Mouse (Mus musculus) cerebellum, postnatal 14 days (tissue): ENCODE measurements around the gene Sebox.
"Not testable (repeated sequence)": the region's sequence is repeated elsewhere in the genome, so short reads cannot be mapped to it uniquely, and the experiment has no call there.

Experiments used
- DNase-seq, 2 experiments: peaks; one replicate each; pipeline ENCODE4 v3.0.0; 2021; ENCODE audit warnings: mixed read lengths in 2 of 2

Sebox gene

GRCm38 (mm10) chr11:78497544-78498522 is 5.4 kb upstream of the Sebox start, which contains the start of gene Sarm1:
Gene Sarm1, minus strand, starts transcription at chr11:78497754.
- peak; percentile 99 for DNase-seq

- DNase-seq = peak in 1 of 2 experiments; percentile 30
These were observed 4.2 kb upstream of the Sebox start, which contains the start of gene Vtn for GRCm38 (mm10) chr11:78499004-78499403. Gene Vtn, plus strand, starts transcription at chr11:78499091.

GRCm38 (mm10) chr11:78499543-78499942 is 3.7 kb upstream of the Sebox start:
- no peak for DNase-seq

GRCm38 (mm10) chr11:78500623-78501202 is 2.5 kb upstream of the Sebox start:
- no peak for DNase-seq

- no peak for DNase-seq
These were observed 1.7 kb upstream of the Sebox start for GRCm38 (mm10) chr11:78501529-78501928.

GRCm38 (mm10) chr11:78505430-78505829 is 2.2 kb downstream of the Sebox start:
- DNase-seq = no peak

GRCm38 (mm10) chr11:78509148-78509547 is 5.9 kb downstream of the Sebox start:
- DNase-seq = peak; percentile 65 to 80

GRCm38 (mm10) chr11:78512025-78512957 is 9.0 kb downstream of the Sebox start, which contains the start of the genes Tmem199 and Poldip2:
Gene Tmem199, minus strand, starts transcription at chr11:78512172.
Gene Poldip2, plus strand, starts transcription at chr11:78512193.
- peak; percentile 94 for DNase-seq

- DNase-seq = no peak
These were observed 10.0 kb downstream of the Sebox start for GRCm38 (mm10) chr11:78513106-78513790.

GRCm38 (mm10) chr11:78515549-78516325 is 12.5 kb downstream of the Sebox start:
- peak in 1 of 2 experiments; percentile 53 for DNase-seq

- peak in 1 of 2 experiments; percentile 5 for DNase-seq
These were observed 15.7 kb downstream of the Sebox start for GRCm38 (mm10) chr11:78518931-78519330.

- peak in 1 of 2 experiments; percentile 23 for DNase-seq
These were observed 18.6 kb downstream of the Sebox start for GRCm38 (mm10) chr11:78521880-78522279.

- DNase-seq = peak; percentile 75 to 79
These were observed 19.3 kb downstream of the Sebox start for GRCm38 (mm10) chr11:78522481-78522997.

GRCm38 (mm10) chr11:78523241-78523955 is 20.2 kb downstream of the Sebox start:
- DNase-seq = peak in 1 of 2 experiments; percentile 36

GRCm38 (mm10) chr11:78524838-78525237 is 21.6 kb downstream of the Sebox start:
- peak; percentile 69 to 76 for DNase-seq

- DNase-seq = no peak
These were observed 25.5 kb downstream of the Sebox start for GRCm38 (mm10) chr11:78528714-78529113.

- DNase-seq = no peak
These were observed 26.8 kb downstream of the Sebox start for GRCm38 (mm10) chr11:78530001-78530400.

- DNase-seq = peak; percentile 33 to 52
These were observed 27.8 kb downstream of the Sebox start for GRCm38 (mm10) chr11:78531046-78531445.

- not testable (repeated sequence) for DNase-seq
These were observed 28.3 kb downstream of the Sebox start for GRCm38 (mm10) chr11:78531515-78531914.

- DNase-seq = peak in 1 of 2 experiments; percentile 29
These were observed 31.3 kb downstream of the Sebox start for GRCm38 (mm10) chr11:78534516-78534915.
